Mouse (Mus musculus) yolk sac, embryonic 10.5 days (tissue): ENCODE results near the gene Zfp612.

Experiments used
- DNase-seq: peaks from one replicate; pipeline ENCODE4 v3.0.0-alpha.2; 2017; ENCODE audit warnings: low spot score

The Zfp612 gene

DNA sequence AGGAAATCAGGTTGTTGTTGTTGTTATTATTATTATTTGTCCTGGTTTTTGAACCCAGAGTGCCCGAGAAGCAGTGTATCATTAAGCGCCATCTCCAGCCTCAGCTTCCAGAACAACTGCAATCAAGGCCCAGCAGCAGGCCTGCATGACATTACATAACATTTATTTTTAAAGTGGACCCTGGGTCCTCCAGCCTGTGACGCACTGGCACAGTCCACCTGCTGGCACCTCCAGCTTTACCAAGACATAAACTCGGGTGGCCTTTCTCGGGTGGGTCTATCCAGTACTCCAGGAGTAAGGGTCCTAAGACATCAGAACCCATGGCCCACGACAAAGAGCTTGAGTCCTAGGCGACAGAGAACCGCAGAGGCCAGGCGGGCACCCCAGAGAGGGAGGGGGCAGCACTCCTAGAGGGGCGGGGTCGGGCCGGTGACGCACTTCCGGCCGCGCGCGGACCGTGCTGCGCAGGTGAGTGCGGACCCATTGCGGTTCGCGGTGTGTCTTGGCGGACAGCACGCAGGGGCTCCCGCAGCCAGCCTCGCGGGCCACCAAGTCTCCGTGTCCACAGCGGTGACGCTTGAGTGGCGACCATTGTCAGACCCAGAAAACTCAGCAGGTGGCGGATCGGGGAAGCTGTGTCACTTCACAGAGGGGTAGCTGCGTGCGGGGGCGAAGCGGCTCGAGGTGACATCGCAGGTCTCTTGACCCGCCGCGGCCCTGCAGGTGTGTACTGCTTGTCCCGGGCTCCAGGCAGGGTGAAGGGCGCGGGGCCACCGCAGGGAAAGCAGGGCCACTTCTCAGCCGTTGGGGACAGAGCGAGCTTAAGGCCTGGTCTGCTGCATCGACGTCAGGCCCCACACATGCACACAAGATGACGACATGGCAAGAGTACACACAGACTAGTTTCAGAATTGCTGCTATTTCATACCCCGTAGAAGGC is at the start of gene Zfp612:
Zfp612 (plus strand) TSS at position 465 of the 940 bp plus-strand sequence.
- DNase-seq: peak; percentile 69

DNA sequence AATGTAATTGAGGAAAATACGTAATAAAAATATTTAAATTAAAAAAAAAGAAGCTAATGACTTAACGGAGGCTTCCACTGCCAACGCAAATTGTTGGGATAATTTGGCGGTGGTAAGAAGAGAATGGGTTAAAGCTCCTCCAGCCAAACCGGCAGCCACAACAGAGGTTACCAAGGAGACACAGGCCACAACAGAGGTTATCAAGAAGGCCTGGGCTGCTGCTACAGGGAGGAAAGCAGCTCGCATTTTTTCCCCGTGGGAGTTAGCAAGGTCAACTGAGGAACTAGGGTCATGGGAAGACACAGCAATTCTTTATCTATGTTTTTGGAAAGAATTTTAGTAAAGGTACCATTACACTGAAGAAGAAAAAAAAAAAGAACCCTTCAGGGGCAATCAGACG is 45.8 kb upstream of the Zfp612 start:
- DNase-seq: peak; percentile 9

DNA sequence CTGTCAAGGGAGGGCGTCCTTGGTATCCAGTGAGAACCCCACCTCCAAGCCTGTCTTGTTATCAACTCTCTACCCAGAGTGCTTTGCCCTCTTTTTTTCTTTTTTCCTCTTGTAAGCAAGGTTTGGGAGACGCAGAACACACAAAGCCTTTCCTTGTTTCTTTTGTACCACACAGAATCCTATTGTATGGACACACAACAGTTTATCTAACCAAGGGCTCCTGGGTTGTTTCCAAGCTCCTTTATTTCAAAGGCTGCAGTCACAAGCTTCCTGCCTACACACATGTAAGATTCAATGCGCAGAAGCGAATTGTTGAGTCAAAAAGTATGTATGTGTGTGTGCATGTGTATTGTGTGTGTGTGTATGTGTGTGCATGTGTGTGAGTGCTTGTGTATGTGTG is 45.2 kb upstream of the Zfp612 start:
- DNase-seq: no peak

DNA sequence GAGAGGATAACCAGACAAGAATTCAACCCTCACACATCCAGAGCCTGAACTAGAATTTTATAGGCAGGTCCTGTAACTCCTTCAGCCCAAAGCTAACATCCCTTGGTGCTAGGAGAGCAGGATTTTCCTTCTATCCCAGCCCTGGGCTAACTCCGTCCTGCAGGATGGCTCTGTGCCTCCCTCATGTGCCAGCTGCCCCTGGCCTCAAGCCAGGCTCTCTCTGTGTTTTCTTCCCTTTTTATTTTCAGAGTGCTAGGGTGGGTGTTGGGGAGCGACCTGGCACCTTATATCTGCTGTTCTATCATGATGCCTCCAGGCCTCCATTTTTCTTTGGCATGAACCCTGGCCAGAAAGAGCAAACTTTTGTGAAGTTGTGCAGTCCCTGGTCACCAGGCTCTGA is 43.4 kb upstream of the Zfp612 start:
- DNase-seq: no peak

DNA sequence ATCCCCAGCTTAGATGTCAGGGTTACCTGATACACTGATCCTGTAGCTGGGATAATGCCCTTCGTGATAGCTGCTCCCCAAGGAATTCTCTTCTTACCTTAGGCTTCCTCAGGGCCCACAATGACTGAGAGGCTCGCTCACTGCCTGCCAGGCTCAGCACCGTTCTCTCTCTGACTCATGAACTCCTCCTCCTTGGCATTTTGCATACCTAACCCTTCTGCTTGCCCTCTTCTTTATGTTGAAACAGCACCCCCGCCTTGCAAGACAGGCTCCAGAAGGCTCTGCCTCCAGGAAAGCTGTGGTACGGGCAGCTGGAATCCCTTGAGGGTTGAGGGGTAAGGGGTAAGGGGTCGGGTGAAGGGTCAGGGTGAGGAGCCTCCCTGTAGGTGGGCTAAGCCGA is 40.3 kb upstream of the Zfp612 start:
- DNase-seq: no peak

DNA sequence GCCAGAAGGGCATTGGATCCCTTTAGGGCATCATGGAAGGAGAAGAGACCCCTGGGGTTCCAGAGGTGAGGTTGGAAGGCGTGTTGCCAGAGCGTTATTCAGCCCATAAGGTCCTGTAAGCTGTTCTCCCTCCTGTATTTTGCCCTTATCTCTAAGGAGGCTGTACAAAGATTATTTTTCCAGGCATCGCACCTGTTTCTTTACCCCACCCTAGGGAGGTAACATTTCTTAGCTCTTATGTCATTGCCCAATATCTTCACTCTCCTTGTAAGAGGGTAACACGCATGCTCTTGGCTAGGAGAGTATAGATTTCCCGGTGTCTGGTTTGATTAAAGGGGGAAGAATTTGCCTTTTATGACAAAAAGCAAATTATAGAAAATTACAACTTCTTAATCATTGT is 39.9 kb upstream of the Zfp612 start, which contains the start of gene Chst4:
Chst4 (minus strand) TSS at position 82 of the 400 bp plus-strand sequence.
- DNase-seq: no peak

DNA sequence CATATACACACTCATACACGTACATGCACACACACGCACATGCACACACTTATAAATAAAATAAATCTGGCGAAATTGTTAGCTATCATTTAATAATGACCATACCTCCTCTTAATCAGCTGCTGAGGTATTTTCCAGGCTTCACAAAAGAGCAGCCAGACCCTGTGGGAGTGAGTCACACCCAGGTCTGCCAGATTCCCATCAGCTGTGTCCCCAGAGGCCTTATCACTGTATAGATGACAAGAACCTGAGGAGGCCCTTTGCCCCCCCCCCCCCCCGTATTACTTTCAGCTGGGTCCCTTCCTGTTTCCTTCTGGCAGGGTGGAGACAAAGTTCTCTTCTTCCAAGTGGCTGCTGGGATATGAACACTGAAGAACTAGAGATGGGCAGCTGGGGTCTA is 39.0 kb upstream of the Zfp612 start:
- no peak for DNase-seq

DNA sequence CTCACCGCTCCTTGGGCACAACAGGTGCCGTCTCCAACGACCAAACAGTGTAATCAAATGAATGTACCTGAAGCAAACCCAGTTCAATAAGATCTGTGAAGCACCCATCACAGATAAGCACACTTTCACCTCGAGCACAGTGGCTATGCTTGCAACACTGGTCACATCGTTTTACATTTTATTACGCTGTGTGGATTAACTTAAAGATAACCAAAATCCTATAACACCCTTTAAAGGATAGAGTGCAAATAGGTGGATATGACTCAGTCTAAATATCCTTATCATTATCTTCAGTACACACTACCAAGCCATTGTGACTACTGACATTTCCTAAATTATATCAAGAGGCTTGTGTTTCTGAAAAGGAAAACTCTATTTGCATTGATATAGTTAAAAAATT is 28.3 kb upstream of the Zfp612 start:
- DNase-seq: no peak

DNA sequence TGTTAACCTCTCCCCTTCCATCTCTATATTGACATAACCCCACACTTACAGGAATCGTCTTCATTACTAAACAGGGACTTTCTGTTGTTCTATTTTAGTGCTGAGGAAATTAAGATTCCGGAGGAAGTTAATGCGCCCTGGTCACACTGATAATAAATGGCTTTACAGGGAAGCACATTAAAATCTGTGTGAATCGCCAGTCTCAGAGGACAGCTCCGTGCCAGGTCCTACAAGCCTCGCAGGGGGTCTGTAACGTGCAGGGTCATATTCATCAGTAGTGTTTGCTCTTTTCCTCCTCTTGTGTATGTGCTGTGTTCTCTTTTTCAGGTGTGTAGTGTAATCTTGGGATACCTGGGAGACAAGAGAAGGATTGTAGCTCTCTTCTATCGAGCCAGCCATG is 21.3 kb upstream of the Zfp612 start:
- no peak for DNase-seq

DNA sequence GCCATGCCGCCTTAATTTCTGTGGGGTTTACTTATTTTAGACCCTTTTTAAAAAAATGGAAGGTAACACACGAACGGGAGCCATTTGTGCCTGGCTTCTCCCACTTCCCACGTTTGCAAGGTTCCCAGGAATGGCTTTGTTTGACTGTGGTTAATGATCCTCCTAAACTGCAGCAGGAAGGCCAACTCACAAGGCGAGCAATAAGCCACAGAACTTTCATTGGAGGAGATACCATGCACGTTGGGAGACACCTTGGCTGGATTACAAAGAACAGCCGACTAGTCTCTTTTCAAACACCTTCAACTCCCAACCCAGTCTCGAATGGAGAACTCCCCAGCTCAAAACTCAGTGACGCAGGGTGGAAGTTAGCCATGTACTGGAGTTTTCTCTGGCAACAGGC is 15.4 kb upstream of the Zfp612 start:
- DNase-seq: peak; percentile 63

DNA sequence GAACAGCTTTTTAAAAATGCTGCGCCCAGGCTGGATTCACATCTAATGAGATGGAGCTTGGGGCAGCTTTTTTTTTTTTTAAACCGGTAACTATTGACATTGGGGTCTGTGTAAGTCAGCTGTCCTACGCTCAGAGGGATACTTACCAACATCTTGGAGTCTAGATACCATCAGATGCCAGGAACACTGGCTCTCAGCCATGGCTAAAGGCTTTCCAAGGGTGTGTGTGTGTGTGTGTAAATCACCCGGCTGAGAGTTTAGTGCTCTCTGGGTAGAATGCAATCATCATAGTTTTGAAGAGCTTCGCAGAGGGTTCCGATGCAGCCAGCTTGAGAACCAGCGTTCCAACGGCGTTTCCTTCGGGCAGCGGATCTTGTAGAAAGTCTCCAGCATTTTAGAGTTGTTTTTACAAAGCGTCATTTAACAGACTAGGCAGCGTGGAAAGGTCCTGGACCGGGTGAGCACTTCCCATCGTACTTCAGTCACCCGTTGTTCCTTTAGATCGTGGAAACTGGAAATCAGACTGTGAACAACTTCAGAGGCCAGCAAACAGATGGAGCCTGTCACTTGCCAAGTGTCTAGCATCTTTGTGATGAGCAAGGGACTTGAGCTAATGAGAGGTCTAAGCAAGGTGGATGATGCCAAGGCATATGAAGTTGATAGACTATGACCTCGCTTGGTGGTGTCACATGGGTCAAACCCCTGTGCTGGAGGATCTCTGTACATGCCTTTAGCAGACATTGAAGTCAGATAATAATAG is 14.8 kb upstream of the Zfp612 start:
- DNase-seq: no peak

DNA sequence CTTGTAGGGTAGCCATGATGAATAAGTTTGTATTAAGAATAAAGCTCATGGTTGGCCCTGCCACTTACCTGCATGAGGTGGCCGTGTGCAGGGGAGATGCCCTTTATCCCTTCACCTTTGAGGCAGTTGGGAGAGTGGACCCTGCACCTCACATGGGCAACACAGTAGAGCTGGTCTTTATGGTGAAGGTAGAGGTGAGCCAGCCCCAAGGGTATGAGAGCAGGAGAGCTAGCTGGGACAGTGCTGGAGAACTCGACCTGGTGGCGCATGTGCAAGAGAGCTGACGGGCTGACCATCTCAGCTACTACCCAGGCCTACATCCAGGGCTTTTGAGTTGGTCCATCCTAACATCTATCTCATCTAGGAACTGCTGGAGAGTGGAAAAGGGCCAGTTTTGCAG is 13.9 kb upstream of the Zfp612 start:
- DNase-seq: no peak

DNA sequence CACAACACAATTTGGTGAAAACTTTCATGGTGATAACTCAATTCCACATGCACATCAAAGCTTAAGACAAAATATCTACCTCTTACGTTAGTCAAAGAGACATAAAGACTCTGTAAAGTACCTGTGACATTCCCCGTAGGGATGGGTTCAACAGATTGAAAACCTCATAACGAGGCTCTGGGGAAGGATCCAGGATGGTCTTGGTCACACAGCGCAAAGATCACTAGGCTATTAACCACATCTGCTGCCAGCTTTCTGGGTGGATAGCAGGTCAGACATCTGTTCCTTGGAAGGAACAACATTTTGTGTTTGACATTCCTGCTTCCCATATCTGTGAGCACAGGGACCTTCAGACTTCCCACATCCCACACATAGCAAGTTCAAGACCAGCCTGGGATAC is 9.8 kb upstream of the Zfp612 start:
- no peak for DNase-seq

DNA sequence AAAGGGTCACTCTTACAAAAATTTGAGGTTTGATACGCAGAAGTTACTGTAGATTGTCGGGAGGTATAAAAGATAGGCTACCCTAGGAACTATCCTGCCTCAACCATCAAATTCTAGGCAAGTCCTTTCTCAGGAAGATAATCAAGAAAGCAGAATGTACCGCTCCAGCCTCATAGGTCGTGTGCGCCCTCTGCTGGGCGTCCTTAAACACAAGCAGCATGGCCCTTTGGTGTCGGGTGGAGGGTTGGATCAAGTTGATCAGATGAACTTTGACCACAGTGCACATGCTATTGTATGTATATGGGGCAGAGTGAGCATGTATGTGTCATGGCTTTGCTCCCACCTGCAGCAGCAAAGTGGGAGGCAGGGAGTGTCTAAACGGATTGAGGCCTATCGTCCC is 7.9 kb upstream of the Zfp612 start:
- peak; percentile 39 for DNase-seq

DNA sequence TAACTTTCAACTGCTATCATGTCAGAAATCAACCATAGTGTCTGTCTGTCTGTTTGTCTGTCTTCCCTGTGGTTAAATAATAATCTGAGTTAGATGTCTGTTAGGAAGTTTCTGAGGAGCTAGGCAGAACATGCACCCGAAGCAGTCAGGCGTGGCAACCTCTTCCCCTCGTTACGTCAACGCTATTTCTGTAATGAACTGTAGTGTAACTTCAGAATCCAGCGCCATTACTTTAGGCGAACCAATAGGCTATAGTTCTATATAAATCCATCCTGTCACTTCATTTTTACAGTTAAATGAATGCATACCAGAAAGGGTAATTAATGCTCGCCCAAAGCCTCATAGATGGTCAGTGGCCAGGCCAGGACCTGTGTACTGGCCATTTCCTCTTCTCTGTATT is 5.0 kb upstream of the Zfp612 start:
- no peak for DNase-seq

DNA sequence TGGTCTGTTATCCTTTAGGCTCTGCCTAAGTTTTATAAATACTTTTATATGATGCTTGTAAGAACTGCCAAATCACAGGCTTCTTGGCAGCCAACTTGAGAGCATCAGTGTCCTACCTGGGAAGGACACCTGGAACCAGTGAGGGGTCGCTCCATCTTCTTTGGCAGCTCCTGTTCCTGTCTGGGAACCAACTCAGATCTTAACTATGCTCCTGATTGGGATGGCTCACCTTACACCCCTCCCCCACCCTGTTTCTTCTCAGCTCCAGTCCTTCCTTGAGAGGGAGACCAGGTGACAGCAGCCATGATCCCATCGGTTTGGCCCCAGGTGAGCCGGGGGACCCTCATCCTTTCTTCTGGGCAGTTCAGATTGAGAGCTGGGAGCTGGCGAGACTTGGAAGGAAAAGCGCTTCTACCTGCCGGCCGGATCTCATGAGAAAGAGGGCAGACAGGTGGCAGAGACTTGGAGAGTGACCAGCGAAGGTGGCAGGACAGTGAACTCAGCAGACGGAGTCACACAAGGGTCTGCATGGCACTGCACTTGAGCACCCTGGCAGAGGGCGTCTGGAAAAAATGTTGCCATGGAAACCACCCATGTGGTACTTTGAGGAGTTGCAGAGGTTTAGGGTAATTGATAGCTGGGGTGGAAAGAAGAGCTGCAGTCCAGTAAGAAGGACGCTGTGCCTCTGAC is 3.0 kb downstream of the Zfp612 start:
- no peak for DNase-seq

DNA sequence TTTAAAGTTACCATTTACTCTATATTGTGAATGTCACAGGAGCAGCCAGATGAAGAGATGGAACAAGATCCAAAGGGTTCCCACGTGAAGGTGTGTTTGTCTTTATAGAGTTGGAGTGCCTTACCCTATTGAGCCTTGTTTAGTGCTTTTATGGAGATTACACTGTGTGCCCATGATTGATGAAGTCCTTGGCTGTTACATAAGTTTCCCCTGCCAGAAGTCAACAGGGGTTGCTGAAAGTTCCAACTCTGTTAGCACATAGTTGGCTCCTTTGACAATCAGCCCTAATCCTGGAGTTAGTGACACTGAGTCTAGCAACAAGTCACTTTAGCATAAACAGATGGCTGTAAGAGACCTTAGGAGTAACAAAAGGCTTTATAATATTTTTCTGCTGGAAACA is 12.3 kb downstream of the Zfp612 start:
- DNase-seq: no peak

DNA sequence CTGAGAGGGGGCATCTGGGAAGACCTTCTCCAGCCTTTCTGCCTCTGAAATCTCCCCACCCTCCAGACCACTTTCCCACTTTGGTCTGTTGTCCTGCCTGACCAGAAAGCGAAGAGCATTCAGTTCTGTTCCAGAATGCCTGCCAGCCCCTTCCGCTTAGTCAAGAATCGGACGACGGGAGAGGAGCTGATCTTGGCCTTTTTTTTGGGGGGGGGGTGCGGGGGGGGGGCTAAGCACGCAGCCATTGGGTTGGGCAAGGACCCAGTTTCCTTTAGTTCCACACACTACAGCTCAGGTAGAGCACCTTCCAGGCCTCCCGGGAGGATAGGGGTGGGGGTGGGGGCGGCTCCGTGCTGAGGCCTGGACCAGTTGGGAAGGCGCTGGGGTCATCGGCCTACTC is 21.4 kb downstream of the Zfp612 start, which contains the start of gene Gm21964:
Gm21964 (plus strand) TSS at position 301 of the 400 bp plus-strand sequence.
- DNase-seq: no peak

DNA sequence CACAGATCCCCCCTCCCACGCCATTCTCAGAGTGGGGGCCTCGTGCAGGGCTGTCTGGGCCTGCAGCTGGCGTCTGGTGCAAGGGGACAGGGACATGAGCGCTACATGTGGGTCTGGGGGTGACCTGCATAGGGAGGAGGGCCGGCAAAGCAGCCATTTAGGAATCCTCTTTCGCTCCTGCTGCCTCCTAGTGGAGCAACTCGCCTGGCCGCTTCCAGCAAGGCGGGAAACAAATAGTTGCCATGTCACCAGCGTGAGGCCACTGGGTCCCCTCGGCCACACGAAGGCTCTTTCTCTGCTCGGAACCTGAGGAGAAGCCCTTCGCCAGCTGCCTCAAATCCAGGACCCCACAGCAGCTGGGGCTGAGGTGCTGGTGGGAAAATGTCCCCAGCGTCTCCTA is 22.1 kb downstream of the Zfp612 start:
- DNase-seq: no peak

DNA sequence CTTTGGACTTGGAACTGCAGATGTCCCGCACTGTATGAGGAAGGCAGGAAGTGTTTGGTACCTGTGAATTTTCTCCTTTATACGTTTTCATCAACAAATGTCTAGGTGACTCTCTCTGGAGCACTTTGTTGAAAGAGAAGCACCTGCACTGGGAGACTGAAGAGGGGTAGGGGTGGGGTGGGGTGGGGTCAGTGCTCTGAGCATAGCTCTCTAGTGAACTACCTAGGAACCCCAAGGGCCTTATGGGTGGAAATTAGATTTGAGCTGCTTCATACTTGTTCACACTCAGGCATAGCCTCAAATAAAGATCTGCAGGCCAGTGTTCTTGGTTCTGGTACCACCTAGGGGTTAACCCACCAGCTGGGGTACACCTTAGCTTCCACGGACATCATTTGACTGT is 23.1 kb downstream of the Zfp612 start, which contains the start of gene Gm17720:
Gm17720 (minus strand) TSS at position 101 of the 400 bp plus-strand sequence.
- DNase-seq: no peak

DNA sequence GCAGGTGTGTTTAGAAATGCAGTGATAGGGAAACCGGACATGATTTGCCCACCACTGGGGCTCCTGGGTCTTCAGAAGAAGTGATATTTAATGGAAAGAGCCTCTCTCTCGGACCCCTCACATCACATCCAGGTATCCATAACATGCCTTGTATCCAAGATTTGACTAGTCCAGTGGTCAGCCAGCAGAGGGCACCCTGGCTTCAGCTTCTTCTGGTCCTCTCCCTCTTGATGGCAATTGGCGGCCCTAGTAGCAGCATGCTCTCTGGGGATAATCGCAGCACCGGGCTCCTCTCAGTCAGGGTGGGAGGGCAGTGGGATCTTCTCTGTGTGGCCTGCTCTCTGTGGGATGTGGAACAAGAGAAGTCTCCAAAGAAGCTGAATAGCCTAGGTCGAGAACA is 40.2 kb downstream of the Zfp612 start:
- no peak for DNase-seq

DNA sequence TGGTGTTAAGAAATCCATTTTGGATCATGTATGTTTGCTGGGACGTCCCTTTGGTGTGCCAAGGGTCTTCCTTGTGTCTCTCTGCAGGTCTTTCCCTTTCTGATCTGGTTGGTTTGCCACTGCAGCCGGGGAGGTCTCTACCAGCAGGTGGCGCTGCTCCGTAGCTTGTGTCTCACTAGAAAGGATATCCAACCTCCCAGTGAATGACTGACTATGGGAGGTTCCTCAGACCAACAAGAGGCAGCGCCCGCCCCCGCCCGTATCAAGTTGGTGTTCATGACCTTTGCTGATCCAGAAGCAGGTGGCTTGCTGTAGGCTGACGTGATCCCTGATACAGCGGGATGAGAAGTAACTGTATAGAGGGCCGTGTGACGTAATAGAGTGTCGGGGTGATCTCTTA is 51.0 kb downstream of the Zfp612 start:
- DNase-seq: peak; percentile 70
